Mouse (Mus musculus) embryo, embryonic 9.5 days (tissue): Measurements from ENCODE around the gene Tlnrd1.

Experiments used
- DNase-seq: peaks from one replicate; pipeline ENCODE4 v3.0.0-alpha.2; 2017; ENCODE audit errors: extremely low spot score

Gene Tlnrd1

DNA sequence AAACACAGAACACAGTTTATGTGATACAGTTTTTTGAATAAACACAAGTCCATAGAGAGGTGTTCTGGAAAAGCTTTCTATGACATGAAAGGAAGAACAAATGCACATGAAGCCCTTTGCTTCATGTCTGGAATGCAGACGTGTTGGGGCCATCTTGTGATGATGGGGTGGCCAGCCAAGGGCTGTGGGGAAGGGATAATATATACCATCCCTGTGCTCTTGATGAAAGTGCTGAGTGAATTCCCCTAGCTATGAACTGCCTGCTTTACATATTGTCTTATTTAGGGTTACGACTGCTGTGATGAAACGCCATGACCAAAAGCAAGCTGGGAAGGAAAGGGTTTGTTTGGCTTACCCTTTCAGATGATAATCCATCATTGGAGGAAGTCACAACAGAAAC is 39.3 kb downstream of the Tlnrd1 start:
- DNase-seq = no peak

DNA sequence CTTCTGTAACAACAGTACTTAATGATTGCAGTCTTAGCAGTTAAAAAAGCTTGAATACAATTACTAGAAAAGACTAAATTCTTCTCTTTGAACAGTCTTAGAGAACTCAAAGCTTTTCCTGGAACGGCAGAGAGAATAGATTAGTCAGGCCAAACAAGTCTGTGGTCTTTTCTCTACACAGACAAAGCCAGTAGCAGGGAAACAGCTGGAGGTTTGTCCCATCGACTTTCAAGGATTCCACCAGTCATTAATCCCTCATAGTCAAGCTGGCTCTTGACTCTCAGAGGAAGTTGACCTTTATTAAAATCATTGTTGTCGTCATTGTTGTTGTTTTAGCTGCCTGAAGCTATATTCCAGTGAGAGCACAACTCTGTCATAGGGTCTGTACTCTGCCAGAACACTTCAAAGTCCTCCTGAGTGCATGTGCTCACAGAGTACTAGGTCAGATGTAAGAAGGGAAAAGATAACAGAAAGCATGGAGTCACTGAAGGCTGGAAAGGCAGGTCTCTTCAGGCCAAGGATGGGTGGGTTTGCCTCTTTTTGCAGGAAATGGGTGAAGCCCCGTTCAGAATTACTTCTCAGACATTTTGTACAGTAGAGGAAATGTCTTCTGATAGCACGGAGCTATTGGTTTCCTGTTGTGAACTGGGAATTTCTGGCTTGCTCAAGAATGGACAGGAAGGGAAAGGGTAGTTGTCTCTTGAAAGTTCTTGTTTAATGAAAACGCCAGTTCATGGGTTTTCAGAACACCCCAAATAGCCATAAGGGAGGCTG is 41.4 kb downstream of the Tlnrd1 start:
- no peak for DNase-seq

DNA sequence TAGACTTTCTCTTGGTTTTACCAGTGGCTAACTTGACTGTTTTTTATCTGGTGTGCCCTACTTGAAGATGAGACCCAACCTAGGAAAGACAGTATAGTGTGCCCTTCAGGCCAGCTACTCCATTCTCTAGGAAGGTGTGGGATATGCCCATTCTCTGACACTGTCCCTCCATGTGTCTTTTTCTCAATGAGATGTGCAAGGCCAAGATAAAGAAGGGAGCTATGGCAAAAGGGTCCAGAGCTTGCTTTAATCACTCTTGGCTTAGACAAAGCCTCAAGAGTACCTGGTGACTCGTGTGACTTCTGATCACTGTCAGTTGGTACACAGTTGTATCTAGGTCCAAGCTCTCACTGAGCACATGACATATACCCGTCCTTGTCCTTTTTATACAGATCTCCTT is 44.0 kb downstream of the Tlnrd1 start:
- no peak for DNase-seq

DNA sequence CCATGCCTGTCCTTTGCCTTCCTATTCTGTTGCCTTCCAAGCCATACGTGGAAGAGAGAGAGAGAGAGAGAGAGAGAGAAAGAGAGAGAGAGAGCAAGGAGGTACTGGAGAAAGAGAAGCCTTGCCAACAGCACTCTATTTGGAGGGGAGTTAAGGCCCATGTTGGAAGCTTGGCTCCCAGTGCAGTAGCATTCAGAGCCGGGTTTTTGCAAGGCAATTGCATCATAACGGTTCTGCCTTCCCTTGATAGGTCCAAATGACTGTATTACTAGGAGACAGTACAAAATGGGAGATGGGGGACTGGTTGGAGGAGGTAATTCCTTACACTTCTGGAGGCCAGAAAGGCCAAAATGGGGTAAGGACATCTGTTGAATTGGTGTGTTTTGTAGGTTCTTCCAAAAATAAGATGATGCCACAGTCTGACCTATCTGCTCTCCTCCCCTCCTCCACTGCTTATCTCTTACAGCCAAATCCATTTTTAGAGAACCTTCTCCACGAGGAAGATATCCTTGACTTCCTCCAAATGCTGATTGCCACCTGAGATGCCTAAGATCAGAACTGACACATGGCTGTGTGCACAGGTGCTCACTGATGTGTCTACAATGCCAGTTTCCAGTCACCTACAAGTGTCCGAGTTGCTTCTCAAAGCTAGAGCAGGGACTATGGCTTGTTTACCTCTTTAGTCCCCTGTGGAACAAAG is 45.4 kb downstream of the Tlnrd1 start:
- no peak for DNase-seq
